Mouse (Mus musculus) cerebellum, postnatal 25 days (tissue): ENCODE measurements around the gene Gapvd1.
"Not testable (repeated sequence)": the region's sequence is repeated elsewhere in the genome, so short reads cannot be mapped to it uniquely, and the experiment has no call there.

ENCODE experiments used
- DNase-seq, 2 experiments: peaks; one replicate each; pipeline ENCODE4 v3.0.0; 2021; ENCODE audit warnings: mixed read lengths in 2 of 2

Gapvd1 gene

DNA sequence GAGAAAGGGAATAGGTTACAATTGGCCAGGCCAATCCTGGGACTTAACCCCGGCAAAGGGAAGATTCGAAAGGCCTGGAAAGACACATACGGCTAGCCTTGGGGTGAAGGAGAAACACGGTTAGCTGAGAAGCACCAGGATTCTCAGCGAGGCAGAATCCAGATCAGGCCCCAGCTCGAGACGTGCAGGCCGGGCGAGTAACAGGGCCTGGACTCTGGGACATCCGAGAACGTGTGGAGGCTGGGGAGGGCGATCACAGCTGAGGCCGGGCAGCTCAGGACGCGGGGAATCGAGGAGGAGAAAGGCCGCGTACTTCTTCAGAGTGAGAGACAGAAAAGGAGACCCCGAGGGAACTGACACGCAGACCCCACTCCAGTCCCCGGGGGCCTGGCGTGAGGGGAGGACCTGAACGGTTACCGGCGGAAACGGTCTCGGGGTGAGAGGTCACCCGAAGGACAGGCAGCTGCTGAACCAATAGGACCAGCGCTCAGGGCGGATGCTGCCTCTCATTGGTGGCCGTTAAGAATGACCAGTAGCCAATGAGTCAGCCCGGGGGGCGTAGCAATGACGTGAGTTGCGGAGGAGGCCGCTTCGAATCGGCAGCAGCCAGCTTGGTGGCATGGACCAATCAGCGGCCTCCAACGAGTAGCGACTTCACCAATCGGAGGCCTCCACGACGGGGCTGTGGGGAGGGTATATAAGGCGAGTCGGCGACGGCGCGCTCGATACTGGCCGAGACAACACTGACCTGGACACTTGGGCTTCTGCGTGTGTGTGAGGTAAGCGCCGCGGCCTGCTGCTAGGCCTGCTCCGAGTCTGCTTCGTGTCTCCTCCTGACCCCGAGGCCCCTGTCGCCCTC, 16.6 kb upstream of the Gapvd1 start, which contains the start of gene Hspa5:
Gene Hspa5 (plus strand): TSS at position 603 of the 859 bp plus-strand sequence.
- peak; percentile 98 for DNase-seq

DNA sequence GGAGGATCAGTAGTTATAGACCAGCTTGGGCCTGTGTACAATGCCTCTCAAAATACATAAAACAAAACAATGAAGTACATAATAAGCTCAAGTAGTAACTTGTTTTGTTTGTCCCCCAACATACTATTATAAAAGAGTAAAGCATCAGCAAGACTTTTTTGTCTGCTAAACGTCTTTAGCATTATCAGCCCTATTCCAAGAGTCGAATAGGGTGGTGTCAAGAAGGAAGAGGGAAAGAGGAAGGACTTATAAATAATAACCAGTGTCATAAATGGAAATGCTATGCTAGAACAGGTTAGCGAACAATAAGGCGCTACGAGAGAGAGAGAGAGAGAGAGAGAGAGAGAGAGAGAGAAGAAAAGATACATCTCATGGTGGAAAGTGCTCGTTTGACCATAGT, 15.9 kb upstream of the Gapvd1 start:
- DNase-seq, result no peak

- DNase-seq, result no peak
These were observed 15.0 kb upstream of the Gapvd1 start for GRCm38 (mm10) chr2:34770049-34770448.

- DNase-seq, result no peak
These were observed 9.8 kb upstream of the Gapvd1 start for GRCm38 (mm10) chr2:34764801-34765200.

GRCm38 (mm10) chr2:34762872-34763271, 7.8 kb upstream of the Gapvd1 start:
- DNase-seq, result no peak

- no peak for DNase-seq
These were observed 7.1 kb upstream of the Gapvd1 start for GRCm38 (mm10) chr2:34762174-34762573.

DNA sequence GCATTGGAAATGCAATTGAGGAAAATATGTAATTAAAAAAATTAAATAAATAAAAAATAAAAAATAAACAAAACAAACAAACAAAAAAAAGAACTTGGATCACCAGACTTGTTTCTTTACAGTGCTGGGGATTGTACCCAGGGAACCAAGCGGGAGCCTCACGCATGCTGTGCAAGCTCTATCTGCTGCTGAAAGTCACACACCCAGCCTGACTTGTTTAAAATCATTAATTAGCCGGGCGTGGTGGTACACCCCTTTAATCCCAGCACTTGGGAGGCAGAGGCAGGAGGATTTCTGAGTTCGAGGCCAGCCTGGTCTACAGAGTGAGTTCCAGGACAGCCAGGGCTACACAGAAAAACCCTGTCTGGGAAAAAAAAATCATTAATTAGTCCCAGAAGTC, 6.2 kb upstream of the Gapvd1 start:
- DNase-seq, result not testable (repeated sequence)

- DNase-seq, result no peak
These were observed 2.3 kb upstream of the Gapvd1 start for GRCm38 (mm10) chr2:34757341-34757740.

DNA sequence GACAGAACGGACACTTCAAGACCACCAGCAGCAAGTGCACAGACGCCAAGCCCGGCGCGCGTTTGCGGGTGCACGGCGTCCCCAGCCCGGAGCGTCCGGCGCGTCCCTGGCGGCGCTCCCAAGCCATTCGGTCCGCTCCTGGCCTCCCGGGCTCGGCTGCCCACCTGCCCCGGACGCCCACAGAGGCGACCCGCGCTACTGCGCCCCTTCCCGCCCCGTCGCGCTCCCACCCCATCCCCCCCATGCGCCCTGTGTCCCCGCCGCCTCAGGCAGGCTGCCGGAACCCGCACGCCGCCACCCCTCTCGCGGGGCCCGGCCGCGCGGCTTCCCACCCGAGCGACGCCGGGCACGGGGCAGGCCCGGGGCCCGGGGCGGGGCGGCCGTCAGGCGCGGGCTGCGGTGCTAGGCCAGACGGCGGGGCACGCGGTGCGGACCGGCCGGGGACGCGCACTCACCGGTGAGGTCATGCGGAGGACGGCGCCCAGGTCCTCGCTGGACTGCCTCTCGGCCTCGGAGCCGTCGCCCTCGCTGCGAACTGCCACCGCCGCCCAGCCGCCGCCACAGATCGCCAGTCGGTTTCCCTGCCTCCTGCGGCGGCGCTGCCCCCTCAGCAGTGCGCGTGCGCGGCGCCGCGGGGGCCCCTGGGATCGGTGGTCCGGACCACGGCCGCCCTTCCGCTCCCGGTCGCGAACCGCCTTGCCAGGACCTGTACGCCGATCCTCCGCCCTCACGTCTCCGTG, 1.1 kb downstream of the Gapvd1 start:
- DNase-seq, result peak; percentile 93 to 95

- DNase-seq, result no peak
These were observed 4.8 kb downstream of the Gapvd1 start for GRCm38 (mm10) chr2:34750245-34750644.

- DNase-seq, result no peak
These were observed 6.6 kb downstream of the Gapvd1 start for GRCm38 (mm10) chr2:34748479-34748878.

DNA sequence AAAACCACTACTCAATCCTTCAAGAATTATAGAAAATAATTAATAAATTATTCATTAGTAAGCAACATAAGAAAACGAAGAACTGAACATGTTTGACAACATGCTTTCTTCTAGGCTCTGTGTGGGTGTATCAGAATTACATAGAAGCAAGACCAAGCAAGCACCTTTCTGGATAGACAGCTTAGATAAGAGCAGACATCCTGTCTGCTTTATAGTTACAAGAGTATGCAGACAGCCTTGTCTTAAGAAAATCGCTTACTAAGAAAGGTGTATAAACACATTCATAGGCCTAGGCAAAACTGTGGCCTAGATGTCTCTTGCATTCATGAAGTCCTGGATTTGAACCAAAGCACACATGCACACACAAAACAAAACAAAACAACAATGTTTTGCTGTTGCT, 9.4 kb downstream of the Gapvd1 start:
- no peak for DNase-seq

GRCm38 (mm10) chr2:34744476-34744875, 10.6 kb downstream of the Gapvd1 start:
- DNase-seq, result no peak

DNA sequence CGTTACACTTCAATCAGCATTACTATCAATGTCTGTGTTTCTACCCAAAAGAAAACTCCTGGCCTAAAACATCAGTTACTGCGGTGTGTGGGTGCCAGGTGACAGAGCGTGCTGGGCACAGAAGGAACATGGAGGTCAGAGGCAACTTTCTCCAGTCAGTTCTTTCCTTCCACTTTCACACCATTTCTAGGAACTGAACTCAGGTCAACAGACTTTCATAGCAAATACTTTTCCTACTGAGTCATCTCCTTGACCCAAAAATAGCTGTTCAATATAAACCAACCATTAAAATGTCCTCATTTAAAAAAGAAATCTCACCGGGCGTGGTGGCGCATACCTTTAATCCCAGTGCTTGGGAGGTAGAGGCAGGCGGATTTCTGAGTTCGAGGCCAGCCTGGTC, 12.4 kb downstream of the Gapvd1 start:
- no peak for DNase-seq

DNA sequence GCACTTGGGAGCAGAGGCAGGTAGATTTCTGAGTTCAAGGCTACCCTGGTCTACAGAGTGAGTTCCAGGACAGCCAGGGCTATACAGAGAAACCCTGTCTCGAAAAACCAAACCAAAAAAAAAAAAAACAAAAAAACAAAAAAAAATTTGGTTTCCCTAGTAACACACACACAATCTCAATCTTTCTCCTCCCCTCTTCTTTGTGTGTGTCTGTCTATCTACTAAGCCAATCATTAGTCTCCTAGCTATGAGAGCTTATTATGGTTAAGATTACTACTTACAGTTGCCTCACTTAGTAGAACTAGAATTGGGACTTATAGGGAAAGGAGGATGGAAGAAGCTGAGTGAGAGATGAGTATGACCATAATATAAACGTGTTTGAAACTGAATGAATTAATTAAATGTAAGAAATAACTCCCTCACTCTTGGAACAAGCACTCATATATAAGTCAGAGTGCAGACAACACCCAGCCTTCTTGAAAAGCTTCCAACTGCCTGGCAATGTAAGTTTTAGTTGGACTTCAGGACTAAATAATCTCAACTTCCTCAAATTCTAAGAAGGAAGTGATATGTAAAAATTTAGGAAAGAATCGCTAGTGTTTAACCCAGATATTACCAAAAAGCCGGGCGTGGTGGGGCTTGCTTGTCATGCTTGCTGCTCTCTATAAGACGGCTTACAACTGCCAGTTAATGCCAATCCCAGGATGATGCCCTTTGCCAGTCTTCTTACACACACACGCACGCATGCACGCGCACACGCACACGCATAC, 13.5 kb downstream of the Gapvd1 start:
- no peak for DNase-seq

GRCm38 (mm10) chr2:34739684-34740391, 15.2 kb downstream of the Gapvd1 start:
- no peak for DNase-seq

DNA sequence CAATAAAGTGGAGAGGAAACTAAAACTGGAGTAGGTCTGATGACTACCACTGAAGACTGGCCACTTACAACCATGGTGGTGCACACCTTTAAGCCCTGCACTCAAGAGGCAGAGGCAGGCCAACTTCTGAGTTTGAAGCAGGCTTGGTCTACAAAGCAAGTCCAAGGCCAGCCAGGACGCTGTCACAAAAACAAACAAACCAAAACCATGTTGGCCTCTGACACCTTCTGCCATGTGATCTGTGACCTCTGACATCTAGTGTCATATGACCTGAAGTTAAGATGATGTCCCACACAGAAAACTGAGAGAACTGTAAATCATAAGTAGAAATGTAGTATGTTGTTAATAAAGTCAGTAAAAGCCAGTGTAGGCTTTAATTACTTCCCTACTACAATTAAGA, 17.1 kb downstream of the Gapvd1 start:
- no peak for DNase-seq

GRCm38 (mm10) chr2:34736626-34737025, 18.4 kb downstream of the Gapvd1 start:
- DNase-seq, result no peak

GRCm38 (mm10) chr2:34727045-34727728, 27.8 kb downstream of the Gapvd1 start:
- DNase-seq, result no peak

- no peak for DNase-seq
These were observed 29.8 kb downstream of the Gapvd1 start for GRCm38 (mm10) chr2:34725269-34725668.

DNA sequence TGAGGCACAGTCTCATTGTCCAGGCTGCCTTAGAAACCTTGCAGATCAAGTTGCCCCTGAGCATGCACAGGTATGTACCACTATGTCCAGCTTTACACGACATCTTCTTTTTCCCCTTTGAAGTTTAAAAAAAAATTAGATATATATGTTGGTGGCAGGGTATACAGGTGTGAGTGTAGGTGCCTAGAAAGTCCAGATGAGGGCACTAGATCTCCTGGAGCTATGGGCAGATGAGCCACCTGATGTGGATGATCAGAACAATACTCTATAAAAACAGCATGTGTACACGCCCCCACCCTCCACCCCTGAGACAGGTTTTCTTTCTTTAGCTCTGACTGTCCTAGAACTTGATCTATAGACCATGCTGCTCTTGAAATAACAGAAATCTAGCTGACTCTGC, 36.8 kb downstream of the Gapvd1 start:
- no peak for DNase-seq

GRCm38 (mm10) chr2:34711904-34712303, 43.1 kb downstream of the Gapvd1 start:
- DNase-seq, result no peak
